Comparison of ENCODE assay signal across 20 mouse cellular contexts in genomic region chr11:34337907-34338306, GRCm38 (mm10). TPM values are rescaled to one million over a fixed set of nuclear protein-coding genes. Genes with fewer than 3 reads are reported as not detected.
DNase-seq lines count a peak whose midpoint lies in the region; ATAC-seq and TF ChIP-seq lines count a peak whose summit lies in the region.
"Had no signal": no experiment of that assay in that cellular context is flagged by ENCODE, and none has a peak within 500 bp of the region (broad histone marks: within the 10 kb centered on the region; RNA-seq: fewer than 3 reads in every experiment).

No protein-coding gene starts in this region.

- no peak overlapping the region for H3K27ac ChIP-seq in intestine, postnatal 0 days (ENCODE audit: low read depth, low read length)
- H3K27ac ChIP-seq in intestine, embryonic 16.5 days (ENCODE audit: low read length): no peak overlapping the region
- no peak overlapping the region for H3K27ac ChIP-seq in testis, adult 2 months (ENCODE audit: control insufficient read depth, insufficient read depth, low read depth, low read length)
- no peak overlapping the region for H3K27ac ChIP-seq in stomach, postnatal 0 days (replicated peaks)
- H3K27ac ChIP-seq in limb, embryonic 10.5 days: no peak overlapping the region
- no peak overlapping the region for H3K27ac ChIP-seq in neural tube, embryonic 15.5 days (replicated peaks)
- H3K27ac ChIP-seq: embryonic facial prominence, embryonic 12.5 days; heart, embryonic 13.5 days; hindbrain, embryonic 10.5 days; intestine, embryonic 15.5 days; liver, embryonic 13.5 days; midbrain, embryonic 12.5 days had no signal

- H3K4me1 ChIP-seq in intestine, postnatal 0 days (replicated peaks; ENCODE audit: control insufficient read depth, insufficient read depth, low read length): no peaks in the 10 kb centered on the region
- no peaks in the 10 kb centered on the region for H3K4me1 ChIP-seq in intestine, embryonic 16.5 days (ENCODE audit: control insufficient read depth, insufficient read depth, low read length)
- no peaks in the 10 kb centered on the region for H3K4me1 ChIP-seq in testis, adult 2 months (ENCODE audit: control insufficient read depth, insufficient read depth, low read length)
- H3K4me1 ChIP-seq in stomach, postnatal 0 days (replicated peaks; ENCODE audit: control insufficient read depth, insufficient read depth): no peaks in the 10 kb centered on the region
- H3K4me1 ChIP-seq in limb, embryonic 10.5 days: peaks cover 6% of the 10 kb centered on the region
- peaks cover 11% of the 10 kb centered on the region for H3K4me1 ChIP-seq in neural tube, embryonic 15.5 days
- H3K4me1 ChIP-seq: intestine, embryonic 15.5 days had no signal

- no peaks in the 10 kb centered on the region for H3K36me3 ChIP-seq in intestine, postnatal 0 days (ENCODE audit: control insufficient read depth, insufficient read depth)
- H3K36me3 ChIP-seq in intestine, embryonic 16.5 days (ENCODE audit: control insufficient read depth, insufficient read depth, low read length): no peaks in the 10 kb centered on the region
- H3K36me3 ChIP-seq in testis, adult 2 months (ENCODE audit: control insufficient read depth, insufficient read depth, low read length): no peaks in the 10 kb centered on the region
- no peaks in the 10 kb centered on the region for H3K36me3 ChIP-seq in stomach, postnatal 0 days (ENCODE audit: control insufficient read depth, insufficient read depth, low read length)
- H3K36me3 ChIP-seq in limb, embryonic 10.5 days: no peaks in the 10 kb centered on the region
- H3K36me3 ChIP-seq in neural tube, embryonic 15.5 days: no peaks in the 10 kb centered on the region
- H3K36me3 ChIP-seq: embryonic facial prominence, embryonic 12.5 days; heart, embryonic 13.5 days; hindbrain, embryonic 10.5 days; intestine, embryonic 15.5 days; liver, embryonic 13.5 days; midbrain, embryonic 12.5 days had no signal

- TF ChIP-seq CTCF in intestine, postnatal 0 days (IDR thresholded peaks at IDR 0.05; ENCODE audit: low read depth): peak; percentile 37
- TF ChIP-seq CTCF in testis, adult 2 months (IDR thresholded peaks at IDR 0.05; ENCODE audit: control insufficient read depth, insufficient read depth, insufficient replicate concordance, low read depth, low read length): peak; percentile 18; the same call in 1 of the 2 replicates
- peak; percentile 55 for TF ChIP-seq CTCF in stomach, postnatal 0 days (IDR thresholded peaks at IDR 0.05; ENCODE audit: low read depth)

- DNase-seq in testis, postnatal 14 days (ENCODE audit: low spot score): no peak
- peak; percentile 66 for DNase-seq in R1 (ENCODE audit: low read depth, low spot score)
- no peak for DNase-seq in stomach, postnatal 0 days (ENCODE audit: low spot score)
- DNase-seq in limb, embryonic 10.5 days (ENCODE audit: low spot score): no peak
- DNase-seq: adrenal gland, postnatal 25 days; gastrocnemius, postnatal 36 days; kidney, postnatal 10 days; liver, embryonic 13.5 days; lung, postnatal 4 days; thymus, adult 18-20 months had no signal

- no peak for TF ChIP-seq EP300 in stomach, postnatal 0 days (optimal IDR thresholded peaks at IDR 0.05)

- no peaks in the 10 kb centered on the region for H3K27me3 ChIP-seq in intestine, postnatal 0 days (replicated peaks; ENCODE audit: control insufficient read depth, insufficient read depth, low read length)
- H3K27me3 ChIP-seq in intestine, embryonic 16.5 days (replicated peaks; ENCODE audit: control insufficient read depth, insufficient read depth, low read length): no peaks in the 10 kb centered on the region
- no peaks in the 10 kb centered on the region for H3K27me3 ChIP-seq in testis, adult 2 months (ENCODE audit: control insufficient read depth, insufficient read depth, low read length)
- H3K27me3 ChIP-seq in stomach, postnatal 0 days (ENCODE audit: control insufficient read depth, insufficient read depth, low read length): no peaks in the 10 kb centered on the region
- no peaks in the 10 kb centered on the region for H3K27me3 ChIP-seq in limb, embryonic 10.5 days (ENCODE audit: low read depth, poor library complexity, severe bottlenecking)
- H3K27me3 ChIP-seq in neural tube, embryonic 15.5 days (replicated peaks): no peaks in the 10 kb centered on the region
- H3K27me3 ChIP-seq: embryonic facial prominence, embryonic 12.5 days; heart, embryonic 13.5 days; intestine, embryonic 15.5 days; liver, embryonic 13.5 days had no signal

- no peaks in the 10 kb centered on the region for H3K9me3 ChIP-seq in intestine, postnatal 0 days (ENCODE audit: control insufficient read depth)
- H3K9me3 ChIP-seq in intestine, embryonic 16.5 days (ENCODE audit: control insufficient read depth, low read length): no peaks in the 10 kb centered on the region
- H3K9me3 ChIP-seq in stomach, postnatal 0 days (ENCODE audit: control insufficient read depth, low read length): no peaks in the 10 kb centered on the region
- no peaks in the 10 kb centered on the region for H3K9me3 ChIP-seq in limb, embryonic 10.5 days (replicated peaks)
- no peaks in the 10 kb centered on the region for H3K9me3 ChIP-seq in neural tube, embryonic 15.5 days (replicated peaks)
- H3K9me3 ChIP-seq: embryonic facial prominence, embryonic 12.5 days; heart, embryonic 13.5 days; hindbrain, embryonic 10.5 days; intestine, embryonic 15.5 days; liver, embryonic 13.5 days; midbrain, embryonic 12.5 days had no signal

- H3K4me3 ChIP-seq in intestine, postnatal 0 days (ENCODE audit: low read depth, low read length): no peak overlapping the region
- no peak overlapping the region for H3K4me3 ChIP-seq in intestine, embryonic 16.5 days (ENCODE audit: low read length)
- H3K4me3 ChIP-seq in testis, adult 2 months (ENCODE audit: control insufficient read depth, low read depth, low read length): no peak overlapping the region
- no peak overlapping the region for H3K4me3 ChIP-seq in stomach, postnatal 0 days (ENCODE audit: low read depth, low read length)
- no peak overlapping the region for H3K4me3 ChIP-seq in limb, embryonic 10.5 days
- no peak overlapping the region for H3K4me3 ChIP-seq in neural tube, embryonic 15.5 days (replicated peaks)
- H3K4me3 ChIP-seq: embryonic facial prominence, embryonic 12.5 days; heart, embryonic 13.5 days; hindbrain, embryonic 10.5 days; intestine, embryonic 15.5 days; liver, embryonic 13.5 days; midbrain, embryonic 12.5 days; myocyte had no signal

- WGBS in intestine, postnatal 0 days: 54% methylated on average over 1 of the region's 1 CpGs
- WGBS in intestine, embryonic 16.5 days: 69% methylated on average over 1 of the region's 1 CpGs
- WGBS in stomach, postnatal 0 days: 52% methylated on average over 1 of the region's 1 CpGs
- WGBS in limb, embryonic 10.5 days: 83% methylated on average over 1 of the region's 1 CpGs
- 76% methylated on average over 1 of the region's 1 CpGs for WGBS in neural tube, embryonic 15.5 days

- TF ChIP-seq POLR2A in testis, adult 2 months (IDR thresholded peaks at IDR 0.05; ENCODE audit: control insufficient read depth, low read depth, low read length): no peak

- no peak for ATAC-seq in intestine, postnatal 0 days
- no peak for ATAC-seq in intestine, embryonic 16.5 days
- ATAC-seq in stomach, postnatal 0 days (ENCODE audit: low FRiP score, low TSS enrichment): no peak
- no peak for ATAC-seq in neural tube, embryonic 15.5 days (ENCODE audit: low FRiP score)
- ATAC-seq: intestine, embryonic 15.5 days had no signal

- H3K4me2 ChIP-seq in intestine, postnatal 0 days (replicated peaks; ENCODE audit: low read depth): no peak overlapping the region
- no peak overlapping the region for H3K4me2 ChIP-seq in intestine, embryonic 16.5 days (ENCODE audit: low read depth, low read length)
- H3K4me2 ChIP-seq in stomach, postnatal 0 days (replicated peaks; ENCODE audit: low read depth): no peak overlapping the region
- H3K4me2 ChIP-seq in neural tube, embryonic 15.5 days: no peak overlapping the region
- H3K4me2 ChIP-seq: embryonic facial prominence, embryonic 12.5 days; heart, embryonic 13.5 days; intestine, embryonic 15.5 days; liver, embryonic 13.5 days; midbrain, embryonic 12.5 days had no signal

- H3K9ac ChIP-seq in intestine, postnatal 0 days (ENCODE audit: low read depth, low read length): no peak overlapping the region
- H3K9ac ChIP-seq in intestine, embryonic 16.5 days (ENCODE audit: low read depth, low read length): no peak overlapping the region
- H3K9ac ChIP-seq in stomach, postnatal 0 days (ENCODE audit: low read length): no peak overlapping the region
- H3K9ac ChIP-seq in neural tube, embryonic 15.5 days (replicated peaks): no peak overlapping the region
- H3K9ac ChIP-seq: embryonic facial prominence, embryonic 12.5 days; heart, embryonic 13.5 days; intestine, embryonic 15.5 days; liver, embryonic 13.5 days; midbrain, embryonic 12.5 days had no signal

RNA-seq across cellular contexts. Expression of gene Fam196b, which starts 23.3 kb away (rescaled TPM):
- 0.07 TPM in 1 of 2 replicates, not detected in the other for polyA plus RNA-seq in intestine, postnatal 0 days (2015; fragmentation: Nextera tagmentation; extraction: Ambion mirVana)
- polyA plus RNA-seq in intestine, embryonic 16.5 days (2015; fragmentation: Nextera tagmentation; extraction: Ambion mirVana): 0.15 and 0.29 TPM in 2 replicates
- 2.5 and 3.5 TPM in 2 replicates for polyA plus RNA-seq in testis, adult 2 months (2012; rRNA removed)
- polyA plus RNA-seq in stomach, postnatal 0 days (2015; fragmentation: Nextera tagmentation; extraction: Ambion mirVana): 0.12 and 0.16 TPM in 2 replicates
- polyA plus RNA-seq in limb, embryonic 10.5 days (2016; fragmentation: Nextera tagmentation; extraction: Ambion mirVana): 0.25 and 0.54 TPM in 2 replicates
- 3.6 and 4.0 TPM in 2 replicates for polyA plus RNA-seq in neural tube, embryonic 15.5 days (2015; fragmentation: Nextera tagmentation; extraction: Ambion mirVana)
- polyA plus RNA-seq: myocyte had no signal
